Mouse (Mus musculus) A20 (cell line): ENCODE results near the gene Aox3.

Experiments
- DNase-seq: peaks from one replicate; pipeline ENCODE4 v3.0.0-alpha.2; 2011; ENCODE audit warnings: low read depth, low spot score

Aox3 gene

DNA sequence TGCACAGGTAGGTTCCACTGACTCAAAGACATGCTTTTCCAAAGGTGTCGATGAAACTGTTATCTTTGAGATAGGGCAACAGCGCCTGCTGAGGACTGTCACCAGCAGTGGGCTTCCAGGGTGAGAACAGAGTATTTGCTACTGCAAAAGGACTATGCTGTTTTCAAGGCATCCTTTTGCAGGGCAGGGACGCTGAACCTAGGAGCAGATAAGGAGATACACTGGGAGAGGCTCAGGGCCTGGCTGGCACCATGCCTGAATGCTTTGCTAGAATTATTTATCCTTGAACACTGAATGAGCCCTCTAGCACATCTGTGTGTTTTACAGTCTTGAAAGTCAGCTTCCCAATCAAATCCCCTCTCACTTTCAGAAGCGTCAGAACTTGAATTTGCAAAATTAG, 85.5 kb downstream of the Aox3 start:
- DNase-seq: no peak

DNA sequence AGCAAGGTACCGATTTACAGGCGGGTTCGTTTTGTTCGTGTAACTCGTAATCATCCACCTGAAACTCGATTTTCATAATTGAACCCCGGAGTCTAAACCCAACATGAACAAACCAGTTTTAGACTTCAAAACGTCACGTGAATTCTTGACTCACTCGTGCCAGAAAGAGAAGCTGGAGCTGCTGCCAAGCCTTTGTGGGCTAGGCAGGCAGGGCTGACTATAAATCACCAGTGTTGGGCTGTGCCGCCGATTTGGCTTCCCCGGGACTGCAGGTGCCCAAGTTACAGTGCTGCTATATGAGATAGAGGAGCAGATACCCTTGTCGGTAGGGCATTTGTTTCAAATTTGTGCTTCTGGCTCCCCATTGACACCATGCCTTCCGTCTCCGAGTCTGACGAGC, 97.3 kb downstream of the Aox3 start, which contains the start of gene Aox4:
Aox4 (plus strand) TSS at position 195 of the 400 bp plus-strand sequence.
- no peak for DNase-seq

DNA sequence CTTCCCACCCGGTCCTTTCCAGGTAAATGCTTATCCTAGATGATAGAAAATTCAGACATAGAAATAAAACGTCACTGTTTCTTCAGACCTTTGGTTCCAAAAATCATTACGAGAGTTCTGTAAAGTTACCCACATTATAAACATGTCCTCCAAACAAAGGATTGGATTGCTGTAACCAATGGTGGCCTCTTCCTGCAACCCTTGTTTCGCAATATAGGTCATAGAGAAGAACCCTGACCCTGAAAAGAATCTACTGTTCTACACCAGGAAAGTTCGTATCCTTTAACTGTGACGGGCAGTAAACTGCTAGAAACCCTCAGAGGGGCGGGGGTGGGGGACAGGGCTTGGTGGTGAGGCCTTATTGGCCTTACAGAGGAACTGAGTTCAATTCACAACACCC, 99.9 kb downstream of the Aox3 start:
- no peak for DNase-seq

DNA sequence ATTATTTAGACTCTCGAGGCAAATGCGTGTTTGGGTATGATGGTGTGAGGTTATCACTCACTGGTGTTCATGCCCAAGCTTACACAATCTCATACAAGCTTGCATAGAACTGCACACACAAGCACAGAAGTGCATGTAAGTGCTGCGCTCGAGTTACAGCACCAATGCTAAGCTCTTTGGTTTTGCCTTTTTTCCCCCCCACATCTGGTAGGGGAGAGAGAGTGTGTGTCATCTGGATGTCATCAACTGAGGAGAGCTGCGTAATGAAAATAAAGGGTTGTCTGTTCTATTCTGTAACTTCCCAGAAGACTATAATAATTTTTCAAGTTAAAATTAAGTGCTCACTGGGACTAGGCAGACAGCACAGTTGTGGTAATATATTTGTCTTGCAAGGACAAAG, 100.9 kb downstream of the Aox3 start:
- no peak for DNase-seq

DNA sequence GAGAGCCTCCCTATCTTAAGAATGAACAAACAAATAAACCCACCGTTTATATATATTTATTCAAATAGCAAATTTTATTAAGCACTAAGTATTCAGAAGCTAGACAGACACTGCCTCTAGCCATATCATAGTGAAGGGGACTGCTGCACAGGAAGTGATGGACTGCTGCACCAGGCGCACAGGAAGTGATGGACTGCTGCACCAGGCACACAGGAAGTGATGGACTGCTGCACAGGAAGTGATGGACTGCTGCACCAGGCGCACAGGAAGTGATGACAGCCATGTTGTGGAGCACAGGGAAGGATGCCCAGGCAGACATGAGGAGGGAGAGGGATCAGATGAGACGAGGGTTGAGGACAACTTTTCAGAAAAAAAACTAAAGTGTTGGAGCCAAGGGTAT, 102.4 kb downstream of the Aox3 start:
- peak; percentile 16 for DNase-seq

DNA sequence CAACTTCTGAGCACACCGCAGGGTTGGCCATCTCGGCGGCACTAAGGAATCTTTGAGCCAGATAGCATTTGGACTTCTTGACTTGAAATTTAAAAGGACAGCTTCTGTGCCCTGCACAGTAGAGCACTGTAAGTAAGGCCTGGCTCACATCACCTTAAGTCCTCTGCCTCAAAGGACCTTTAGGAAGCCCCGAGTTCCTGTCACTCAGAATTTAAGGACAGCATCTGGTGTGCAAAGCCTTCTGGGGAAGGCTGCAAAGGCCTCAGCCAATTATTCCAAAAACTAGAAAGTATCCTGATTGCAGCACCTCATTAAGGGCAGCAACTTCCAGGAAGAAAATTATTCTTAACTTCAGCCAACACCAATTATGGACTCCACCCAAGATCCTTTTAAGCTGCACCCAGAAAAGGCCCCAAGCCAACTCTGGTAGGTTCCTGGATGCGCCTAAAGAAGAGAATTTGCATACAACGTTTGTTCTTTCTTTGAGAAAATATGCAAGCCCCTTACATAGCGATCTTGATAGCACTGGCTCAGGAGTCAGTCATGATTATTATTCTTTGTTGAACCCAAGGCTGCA, 103.1 kb downstream of the Aox3 start:
- DNase-seq: no peak

DNA sequence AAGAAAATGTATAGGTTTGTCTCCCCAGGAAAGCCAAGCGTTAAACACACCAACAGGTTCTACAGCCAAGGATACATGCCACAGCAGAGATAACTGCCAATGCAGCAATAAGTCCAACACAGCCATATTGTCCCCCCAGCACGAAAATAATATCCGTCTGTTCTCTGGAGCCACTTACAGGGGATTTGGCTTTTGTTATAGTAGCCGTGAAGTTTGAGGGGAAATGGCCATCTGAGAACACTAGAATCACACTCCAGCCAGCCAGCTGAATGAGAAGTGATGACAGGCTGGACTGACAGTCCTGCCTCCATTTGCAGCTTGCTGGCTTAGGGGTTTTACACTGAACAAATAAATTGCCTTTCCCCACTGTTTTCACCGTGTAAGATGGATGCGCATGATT, 108.1 kb downstream of the Aox3 start:
- no peak for DNase-seq

DNA sequence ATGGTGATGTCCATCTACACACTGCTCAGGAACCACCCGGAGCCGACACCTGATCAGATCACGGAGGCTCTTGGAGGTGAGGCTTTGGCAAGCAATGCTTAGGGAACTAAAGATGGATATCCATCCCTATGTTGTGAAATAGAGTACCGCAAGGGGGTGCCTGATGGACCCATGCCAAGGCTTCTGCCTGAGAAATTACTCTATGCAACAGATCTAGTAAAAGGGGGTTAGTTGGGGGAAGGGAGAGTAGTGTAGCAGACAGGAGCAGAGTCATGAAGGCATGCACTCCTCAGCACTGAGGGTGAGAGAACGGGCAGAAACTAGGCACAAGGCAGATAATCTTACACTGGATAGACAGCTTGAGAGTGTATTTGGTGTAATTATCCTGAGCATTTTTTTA, 108.9 kb downstream of the Aox3 start:
- no peak for DNase-seq

DNA sequence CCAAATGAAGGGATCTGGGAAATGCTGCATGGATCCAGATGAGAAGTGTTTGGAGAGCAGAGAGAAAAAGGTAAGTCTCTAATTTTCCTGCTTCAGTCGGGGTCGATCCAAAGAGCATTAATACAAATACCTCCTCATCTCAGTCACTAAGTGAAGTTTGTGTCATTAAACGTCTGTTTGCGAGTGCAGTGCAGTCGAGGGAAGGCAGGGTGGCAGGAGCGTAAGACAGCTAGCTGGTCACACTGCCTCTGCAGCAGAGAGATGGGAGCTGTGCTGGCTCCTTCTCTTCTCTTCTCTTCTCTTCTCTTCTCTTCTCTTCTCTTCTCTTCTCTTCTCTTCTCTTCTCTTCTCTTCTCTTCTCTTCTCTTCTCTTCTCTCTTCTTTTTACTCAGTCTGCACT, 115.2 kb downstream of the Aox3 start:
- DNase-seq: no peak

DNA sequence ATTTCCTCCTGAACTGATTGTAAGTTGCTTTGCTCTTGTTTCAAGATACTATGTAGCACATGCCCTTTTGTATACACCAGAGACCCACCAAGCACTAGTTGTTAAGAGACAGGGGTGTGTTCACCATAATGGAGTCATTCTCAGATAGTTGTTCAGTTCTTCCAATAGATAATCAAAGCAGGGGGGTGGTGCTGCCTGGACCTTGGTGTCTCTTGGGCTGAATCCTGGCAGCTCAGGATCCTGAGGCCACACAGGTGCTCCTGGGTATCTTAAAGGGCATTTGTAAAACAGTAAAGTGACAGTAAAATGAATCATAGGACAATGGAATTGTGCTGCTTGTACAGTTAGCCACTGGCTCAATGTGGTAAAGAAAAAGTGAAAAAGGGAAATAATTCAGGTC, 116.0 kb downstream of the Aox3 start:
- DNase-seq: no peak

DNA sequence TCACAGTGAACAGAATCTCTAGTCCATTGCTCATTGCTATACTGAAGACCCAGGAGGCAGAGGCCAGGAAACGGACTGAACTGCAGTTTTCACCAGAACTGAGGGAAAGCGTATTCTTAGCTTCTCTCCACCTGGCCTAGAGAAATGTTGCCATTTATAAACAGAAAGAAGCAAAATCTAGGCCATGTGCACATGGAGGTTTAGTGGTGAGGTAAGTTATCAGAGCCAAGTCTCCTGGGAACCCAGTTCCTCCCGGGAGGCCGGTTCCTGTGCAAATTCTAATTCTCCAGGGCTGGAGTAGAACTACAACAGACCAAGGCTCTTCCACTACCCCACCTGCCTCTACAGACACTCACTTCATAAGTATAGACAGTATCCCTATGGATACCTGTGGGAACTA, 116.8 kb downstream of the Aox3 start:
- DNase-seq: no peak

DNA sequence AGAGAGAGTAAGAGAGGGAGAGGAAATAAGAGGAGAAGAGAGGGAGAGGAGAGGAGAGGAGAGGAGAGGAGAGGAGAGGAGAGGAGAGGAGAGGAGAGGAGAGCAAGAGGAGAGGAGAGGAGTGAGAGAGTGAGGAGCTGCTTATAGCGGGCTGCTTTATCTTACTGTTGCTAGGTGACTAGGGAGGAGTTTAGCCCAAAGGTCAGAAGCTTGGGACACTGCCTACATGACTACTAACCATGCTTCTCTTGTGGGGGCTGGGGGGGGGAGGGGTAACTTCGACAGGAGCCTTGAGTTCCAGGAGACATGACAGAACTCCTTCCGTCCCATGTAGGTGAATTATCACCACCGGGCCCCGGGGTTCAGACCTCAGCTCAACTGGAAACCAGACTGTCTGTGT, 117.6 kb downstream of the Aox3 start:
- no peak for DNase-seq

DNA sequence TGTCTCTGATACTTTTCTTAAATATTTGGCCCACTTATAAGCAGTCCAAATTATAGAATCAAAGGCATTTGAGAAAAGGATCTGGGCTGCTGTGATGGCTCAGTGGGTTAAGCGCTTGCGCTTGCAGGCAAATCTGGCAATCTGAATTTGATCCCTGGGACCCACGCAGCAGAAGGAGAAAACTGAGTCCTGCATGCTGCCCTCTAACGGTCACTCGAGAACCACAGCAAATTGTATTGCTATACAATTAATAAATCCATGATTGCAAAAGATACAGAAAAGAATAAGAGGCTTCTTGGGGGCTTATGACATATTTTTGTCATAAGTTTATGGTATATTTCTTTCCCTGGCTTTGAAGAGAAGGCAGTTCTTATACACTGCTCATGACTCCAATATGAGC, 122.5 kb downstream of the Aox3 start:
- DNase-seq: no peak

DNA sequence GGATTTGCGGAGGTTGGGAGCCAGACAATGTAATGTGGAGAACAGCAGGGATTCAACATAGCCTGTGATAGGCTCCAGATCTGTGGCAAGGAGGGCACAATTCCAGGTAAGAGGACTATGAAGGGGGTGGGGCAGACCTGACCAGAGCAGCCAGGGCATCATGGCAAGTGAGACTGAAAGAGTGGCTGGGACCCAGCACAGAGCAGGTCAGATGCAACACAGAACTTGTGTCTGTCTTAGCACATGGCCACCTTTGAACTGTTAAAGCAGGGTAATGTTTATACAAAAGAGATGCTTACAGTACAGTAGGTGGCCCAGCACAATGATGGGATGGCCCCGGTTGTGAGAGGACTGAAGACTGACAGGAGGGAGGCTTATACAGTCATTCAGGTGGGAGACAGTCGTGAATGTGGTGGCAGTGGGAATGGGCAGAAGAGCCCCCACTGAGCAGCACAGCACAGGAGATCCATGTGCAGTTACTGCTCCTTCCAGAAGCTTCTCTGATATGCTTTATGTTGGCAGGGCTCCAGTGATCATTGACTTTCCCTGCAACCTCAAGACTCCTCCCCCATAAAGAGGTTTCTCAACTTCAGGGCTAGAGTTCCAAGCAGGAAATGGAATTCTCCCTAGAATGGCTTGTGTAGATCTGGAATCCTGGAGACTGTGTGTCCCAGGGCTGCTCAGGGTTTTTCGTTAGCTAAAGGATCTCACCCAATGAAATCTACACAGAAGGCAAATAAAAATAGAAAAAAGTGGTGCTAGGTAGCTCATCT, 124.8 kb downstream of the Aox3 start:
- DNase-seq: no peak

DNA sequence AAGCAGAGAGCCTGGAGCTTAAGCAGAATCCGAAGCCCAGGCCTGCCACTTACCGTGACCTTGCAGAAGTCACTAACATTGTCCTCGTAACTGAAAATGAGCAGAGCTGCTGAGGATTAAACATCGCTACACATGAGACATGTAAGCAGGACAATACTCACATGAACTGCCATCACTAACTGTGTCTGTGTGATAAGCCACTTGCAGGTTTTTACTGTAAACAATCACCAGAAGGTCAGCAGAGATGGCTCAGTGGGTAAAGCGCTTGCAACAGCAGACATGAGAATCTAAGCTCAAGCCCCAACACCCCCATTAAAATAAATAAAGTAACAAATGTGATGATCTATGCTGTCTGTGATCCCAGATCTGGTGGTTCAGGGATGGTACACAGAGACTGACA, 125.5 kb downstream of the Aox3 start:
- no peak for DNase-seq

DNA sequence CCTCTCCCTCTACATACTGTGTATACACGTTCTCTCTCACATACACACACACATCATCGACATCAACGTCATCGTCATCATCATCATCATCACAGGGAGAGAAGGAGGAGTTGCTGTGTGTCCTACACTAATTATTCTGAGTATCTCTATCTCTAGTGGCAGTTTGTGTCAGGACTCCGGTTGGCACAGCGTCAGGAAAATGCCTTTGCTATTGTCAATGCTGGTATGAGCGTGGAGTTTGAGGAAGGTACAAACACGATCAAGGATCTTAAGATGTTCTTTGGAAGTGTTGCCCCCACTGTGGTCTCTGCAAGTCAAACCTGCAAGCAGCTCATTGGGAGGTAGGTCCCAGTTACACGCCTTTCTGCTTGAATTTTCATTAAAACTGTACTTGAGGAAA, 126.0 kb downstream of the Aox3 start:
- no peak for DNase-seq

DNA sequence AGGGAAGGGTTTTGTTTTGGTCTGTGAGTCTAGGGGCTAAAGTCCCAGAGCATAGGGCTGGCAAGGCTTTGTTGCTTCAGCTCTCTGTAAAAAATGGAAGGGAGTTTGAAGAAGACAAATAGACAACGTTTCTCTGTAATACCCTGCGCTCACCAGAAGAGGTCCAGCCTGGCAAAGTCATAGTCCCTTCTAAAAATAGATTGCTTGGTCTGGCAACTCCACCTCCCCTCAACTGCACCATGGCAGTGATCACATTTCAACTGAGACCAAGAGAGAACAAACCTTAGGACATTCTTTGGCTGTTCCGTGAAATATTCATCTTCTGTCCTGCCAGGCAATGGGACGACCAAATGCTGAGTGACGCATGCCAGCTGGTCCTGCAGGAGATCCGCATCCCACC, 127.4 kb downstream of the Aox3 start:
- peak; percentile 8 for DNase-seq

DNA sequence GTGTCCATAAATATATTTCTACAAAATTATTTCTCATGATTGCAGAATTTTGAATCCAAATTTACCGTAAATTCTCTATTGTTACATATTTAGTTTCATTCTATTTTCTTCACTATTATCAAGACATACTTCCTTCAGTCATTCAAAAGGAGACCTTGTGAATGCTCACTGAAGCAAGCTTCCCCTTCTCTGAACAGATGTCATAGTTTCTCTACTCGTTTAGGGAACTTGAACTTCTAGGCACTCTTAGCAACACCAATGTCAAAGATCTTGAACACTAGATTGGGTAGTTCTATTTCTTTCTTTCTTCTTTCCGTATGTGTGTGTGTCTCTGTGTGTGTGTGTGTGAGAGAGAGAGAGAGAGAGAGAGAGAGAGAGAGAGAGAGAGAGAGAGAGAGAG, 131.6 kb downstream of the Aox3 start:
- peak; percentile 43 for DNase-seq

DNA sequence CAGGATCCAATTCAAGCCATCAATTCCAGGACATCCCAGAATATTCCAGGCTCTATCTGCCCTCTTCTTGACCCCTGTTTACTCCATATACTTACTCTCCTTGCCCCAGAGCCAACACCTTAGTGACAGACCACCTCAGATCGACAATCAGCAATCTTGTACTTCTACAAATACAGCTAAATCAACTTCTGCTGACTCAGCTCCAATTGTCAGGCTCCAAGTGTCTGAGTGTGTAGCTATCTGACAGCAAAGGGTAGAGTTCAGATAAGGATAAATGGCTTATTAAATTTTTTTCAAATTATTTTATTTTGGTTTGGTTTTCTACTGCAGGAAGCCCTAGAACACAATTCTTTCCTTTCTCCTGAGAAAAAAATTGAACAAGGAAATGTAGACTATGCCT, 135.6 kb downstream of the Aox3 start:
- DNase-seq: no peak
